Mouse (Mus musculus) E14TG2a.4 (cell line): ENCODE data around the gene Cnmd.
A peak's percentile ranks its signal among the peaks of the same experiment; 100 is the strongest.

Experiments
- CTCF ChIP-seq: conservative IDR thresholded peaks from 2 replicates; pipeline ENCODE4 v1.5.1; 2014; ENCODE audit warnings: low read length
- NANOG ChIP-seq: IDR thresholded peaks from 2 replicates; pipeline ENCODE4 v1.6.1; 2014; ENCODE audit warnings: borderline replicate concordance, low read length, mixed read lengths

DNA sequence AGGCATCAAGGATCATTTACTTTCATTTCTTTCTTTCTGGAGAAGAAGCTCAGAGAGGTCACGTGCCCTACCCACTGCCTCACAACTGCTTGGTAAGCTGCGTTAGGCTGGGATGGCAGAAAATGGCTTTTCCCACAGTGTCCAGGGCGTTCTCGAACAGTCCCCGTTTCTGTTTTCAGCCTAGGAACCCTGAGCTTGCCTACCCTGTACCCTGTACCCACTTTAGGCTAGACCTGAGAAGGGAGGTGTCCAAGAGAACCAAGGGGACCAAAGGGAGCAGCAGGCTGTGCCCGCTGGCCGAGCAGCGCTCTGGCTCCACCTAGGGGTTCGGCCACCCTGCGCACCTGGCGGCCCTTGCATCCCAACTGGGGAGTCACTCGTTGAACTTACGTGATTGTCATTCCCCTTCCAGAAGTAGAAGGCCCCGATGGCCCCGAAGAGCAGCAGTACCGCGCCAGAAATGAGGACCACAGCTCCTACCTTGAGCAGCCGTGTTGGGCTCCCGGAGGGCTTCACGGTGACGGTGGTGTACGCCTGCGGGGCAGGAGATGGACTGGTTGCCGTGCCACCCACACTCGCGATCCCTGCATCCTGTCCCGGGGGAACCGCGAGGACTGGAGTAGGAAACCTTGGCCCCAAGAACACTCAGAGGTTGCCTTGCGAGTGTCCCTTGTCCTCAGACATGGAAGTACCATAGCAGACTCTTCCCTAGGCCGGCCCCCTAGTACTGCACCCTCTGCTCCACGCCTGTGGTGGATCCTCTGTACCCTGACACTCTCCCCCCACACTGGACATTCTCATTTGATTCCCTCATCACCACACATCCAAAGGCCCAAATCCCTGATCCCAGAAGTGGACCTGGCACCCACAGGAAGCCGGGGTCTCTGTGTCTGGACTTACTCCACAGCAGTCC, 709 bp downstream of the Cnmd start:
- TF ChIP-seq CTCF (peak; percentile 36), NANOG (no peak)
